Mouse (Mus musculus): Measurements from ENCODE around the gene Nle1.

Nle1 gene

GRCm38 (mm10) chr11:82870173-82871030 lies 37.8 kb downstream of the Nle1 start:
- intact Hi-C loops (cut with DNase I) = loop anchor here (5.0 kb wide), 1 partner anchor 123 kb away; no protein-coding TSS in a partner anchor

GRCm38 (mm10) chr11:82869506-82870172 lies 38.6 kb downstream of the Nle1 start:
- intact Hi-C loops (cut with DNase I) = loop anchor here (5.0 kb wide), 1 partner anchor 122 kb away; no protein-coding TSS in a partner anchor

DNA sequence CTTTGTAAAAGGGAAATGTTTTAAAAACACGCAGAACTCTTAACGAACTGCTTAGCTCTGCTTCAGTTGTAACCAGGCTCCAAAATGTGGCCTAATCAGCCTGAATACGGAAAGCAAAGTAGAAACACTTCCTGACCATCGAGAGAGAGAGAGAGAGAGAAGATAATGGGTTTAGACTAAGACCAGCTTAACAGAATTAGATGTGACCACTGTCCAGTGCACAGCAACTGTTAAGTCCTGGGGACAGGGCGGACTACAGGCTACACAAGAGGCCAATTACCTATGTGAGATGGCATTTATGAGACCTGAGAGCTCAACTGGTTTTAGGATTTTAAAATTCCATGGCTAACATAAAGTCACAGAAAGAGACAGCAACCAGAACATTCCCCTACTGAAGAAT lies 40.3 kb downstream of the Nle1 start:
- intact Hi-C loops (cut with DNase I) = no loop called here

GRCm38 (mm10) chr11:82866850-82867564 lies 41.2 kb downstream of the Nle1 start:
- intact Hi-C loops (cut with DNase I) = no loop called here

DNA sequence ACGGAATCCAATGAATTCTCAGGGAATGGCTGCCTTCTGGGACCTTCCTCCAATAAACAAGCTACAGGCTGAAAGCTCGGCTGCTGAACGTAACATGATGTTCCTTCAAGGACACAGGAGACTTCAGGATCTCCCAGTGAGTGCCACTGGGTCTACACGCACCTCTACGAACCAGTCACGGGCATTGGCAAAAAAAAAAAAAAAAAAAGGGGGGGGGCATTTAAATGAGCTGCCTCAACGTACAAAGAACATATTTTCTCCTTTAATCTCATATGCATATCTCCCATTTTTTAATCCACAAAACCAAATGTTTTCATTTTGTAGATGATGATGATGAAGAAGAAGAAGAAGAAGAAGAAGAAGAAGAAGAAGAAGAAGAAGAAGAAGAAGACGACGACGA lies 42.3 kb downstream of the Nle1 start:
- intact Hi-C loops (cut with DNase I) = no loop called here

- intact Hi-C loops (cut with DNase I) = no loop called here
These were observed 44.7 kb downstream of the Nle1 start for GRCm38 (mm10) chr11:82863488-82863931.

- intact Hi-C loops (cut with DNase I) = no loop called here
These were observed 45.2 kb downstream of the Nle1 start for GRCm38 (mm10) chr11:82863059-82863458.

DNA sequence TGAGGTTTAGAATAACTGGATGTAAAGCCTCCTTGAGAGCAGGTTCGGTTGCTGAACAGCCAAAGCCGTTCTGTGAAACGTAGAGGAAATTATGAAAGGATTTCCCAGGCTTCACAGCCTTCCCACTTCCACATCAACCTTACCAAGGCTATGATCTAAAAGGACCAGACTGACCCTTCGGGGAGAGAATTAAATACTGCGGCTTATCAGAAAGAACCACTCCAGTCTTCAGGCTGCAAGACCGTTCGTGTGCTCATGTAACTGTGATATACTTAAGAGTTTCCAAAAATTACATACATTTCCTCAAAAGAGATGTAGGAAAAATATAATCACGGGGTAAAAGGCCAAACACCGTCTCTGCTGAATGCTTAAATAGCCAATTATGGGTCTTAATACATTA lies 45.6 kb downstream of the Nle1 start:
- intact Hi-C loops (cut with DNase I) = no loop called here

- intact Hi-C loops (cut with DNase I) = no loop called here
These were observed 46.7 kb downstream of the Nle1 start for GRCm38 (mm10) chr11:82861558-82861957.

- intact Hi-C loops (cut with DNase I) = no loop called here
These were observed 47.5 kb downstream of the Nle1 start for GRCm38 (mm10) chr11:82860759-82861158.

DNA sequence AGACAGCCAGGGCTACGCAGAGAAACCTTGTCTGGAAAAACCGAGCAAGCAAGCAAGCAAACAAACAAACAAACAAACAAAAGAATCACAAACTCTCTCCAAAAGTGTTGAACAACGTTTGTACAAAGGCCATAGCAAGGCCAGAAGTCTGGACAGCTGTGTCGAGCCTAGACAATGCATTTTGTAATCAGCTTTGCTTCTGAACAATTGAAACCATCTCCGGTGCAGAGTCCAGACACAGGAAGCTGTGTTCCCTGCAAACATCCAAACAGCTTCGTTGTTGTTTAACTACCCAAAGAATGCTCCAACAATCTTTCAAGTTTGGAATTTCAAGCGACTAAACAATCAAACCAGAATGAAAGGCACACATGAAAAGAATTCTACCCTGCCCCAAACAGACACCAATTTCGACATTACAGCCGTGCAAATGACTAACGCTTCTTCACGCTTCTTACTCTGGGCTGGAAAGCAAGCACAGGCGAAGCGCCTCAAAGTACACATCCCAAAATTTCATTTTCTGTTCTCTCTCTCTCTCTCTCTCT lies 50.8 kb downstream of the Nle1 start:
- intact Hi-C loops (cut with DNase I) = no loop called here

- intact Hi-C loops (cut with DNase I) = no loop called here
These were observed 52.2 kb downstream of the Nle1 start for GRCm38 (mm10) chr11:82856032-82856431.

GRCm38 (mm10) chr11:82855327-82855973 lies 52.8 kb downstream of the Nle1 start:
- intact Hi-C loops (cut with DNase I) = no loop called here

DNA sequence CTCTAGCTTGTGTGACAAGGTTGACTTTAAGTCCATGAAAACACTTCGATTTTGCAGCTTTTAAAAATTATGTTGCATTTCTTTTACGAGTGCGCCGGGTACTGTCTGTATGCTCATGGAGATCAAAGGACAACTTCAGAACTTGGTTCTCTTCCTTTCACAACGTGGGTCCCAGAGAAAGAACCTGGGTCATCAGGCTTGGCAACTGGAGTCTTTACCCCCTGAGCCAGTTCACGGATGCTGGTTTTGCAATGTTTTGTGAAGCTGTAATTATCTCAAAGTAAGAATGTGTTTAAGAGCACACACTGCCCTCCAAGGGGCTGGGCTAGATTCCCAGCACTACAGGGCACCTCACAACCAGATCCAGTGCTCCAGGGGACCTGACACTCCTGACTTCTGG lies 54.1 kb downstream of the Nle1 start:
- intact Hi-C loops (cut with DNase I) = no loop called here

GRCm38 (mm10) chr11:82852958-82853357 lies 55.3 kb downstream of the Nle1 start:
- intact Hi-C loops (cut with DNase I) = no loop called here

GRCm38 (mm10) chr11:82852540-82852939 lies 55.7 kb downstream of the Nle1 start:
- intact Hi-C loops (cut with DNase I) = no loop called here

GRCm38 (mm10) chr11:82852115-82852514 lies 56.1 kb downstream of the Nle1 start:
- intact Hi-C loops (cut with DNase I) = no loop called here

Data from adrenal gland (tissue).